Mouse (Mus musculus): ENCODE measurements around the gene Itga4.

- no peak for TF ChIP-seq JUND (IDR thresholded peaks at IDR 0.05; ENCODE audit: low read depth, low read length)
- TF ChIP-seq MAX (IDR thresholded peaks at IDR 0.05; ENCODE audit: low read length): no peak
- TF ChIP-seq SIN3A (IDR thresholded peaks at IDR 0.05; ENCODE audit: low read length): no peak
- no peak for TF ChIP-seq CTCF (IDR thresholded peaks at IDR 0.05 in 2 of 3, conservative IDR thresholded peaks at IDR 0.05 in 1 of 3; ENCODE audit: control insufficient read depth in 1 of 3, insufficient read depth in 1 of 3, low read depth in 2 of 3, low read length in 3 of 3, poor library complexity in 1 of 3, severe bottlenecking in 1 of 3)
- no peak for TF ChIP-seq POLR2A (IDR thresholded peaks at IDR 0.05; ENCODE audit: control insufficient read depth in 1 of 2, insufficient read depth in 1 of 2, low read depth in 1 of 2, low read length in 2 of 2, poor library complexity in 1 of 2)
- TF ChIP-seq CHD1 (IDR thresholded peaks at IDR 0.05; ENCODE audit: low read depth, low read length): no peak
Observed at GRCm38 (mm10) chr2:79316182-79316880, 61.1 kb downstream of the Itga4 start.

Measured in MEL (cell line).